Mouse (Mus musculus): ENCODE measurements at regions not wholly inside any gene's neighbourhood (a gene's known extent, or its start where the extent isn't known, plus 50 kb on each side); places are given as distances from the start of the nearest gene placed in this dataset.

- in situ Hi-C loops (cut with MboI, MseI) = no loop called here
Measured at GRCm38 (mm10) chr6:117416461-117416860, 248.1 kb downstream of the Cxcl12 start.

DNA sequence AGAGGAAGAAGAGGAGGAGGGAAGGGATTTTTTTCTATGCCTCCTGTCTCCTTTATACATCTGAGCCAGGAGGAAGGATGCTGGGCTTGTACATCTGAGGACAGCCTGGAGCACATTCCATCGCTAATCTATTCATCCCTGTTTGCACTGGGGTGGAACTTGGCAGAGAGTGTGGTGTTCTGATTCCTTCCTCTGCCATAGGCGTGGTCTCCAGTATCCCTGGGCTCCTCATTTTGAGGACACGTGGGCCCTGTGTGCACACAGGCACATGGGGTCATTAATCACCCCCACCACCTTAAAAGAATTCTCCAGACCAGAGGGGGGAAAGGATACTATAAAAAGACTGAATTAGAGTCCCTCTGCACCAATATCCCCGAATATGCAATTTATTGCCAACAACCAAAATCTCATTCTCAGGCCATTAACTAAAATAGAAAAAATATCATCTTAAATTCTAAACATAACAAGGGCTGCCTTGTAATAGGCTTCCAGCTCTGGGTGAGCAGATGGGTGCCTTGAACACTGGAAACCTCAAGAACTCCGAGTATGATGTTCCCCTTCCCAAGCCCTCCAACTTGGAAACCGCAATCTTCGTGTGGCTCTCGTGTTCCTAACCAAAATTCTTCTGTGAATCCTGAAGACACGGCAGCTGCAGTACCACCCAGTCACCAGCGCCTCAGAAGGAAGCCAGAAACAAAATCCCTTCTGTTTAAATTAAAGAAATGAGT, 254.7 kb downstream of the Cxcl12 start:
- in situ Hi-C loops (cut with MboI, MseI) = no loop called here

DNA sequence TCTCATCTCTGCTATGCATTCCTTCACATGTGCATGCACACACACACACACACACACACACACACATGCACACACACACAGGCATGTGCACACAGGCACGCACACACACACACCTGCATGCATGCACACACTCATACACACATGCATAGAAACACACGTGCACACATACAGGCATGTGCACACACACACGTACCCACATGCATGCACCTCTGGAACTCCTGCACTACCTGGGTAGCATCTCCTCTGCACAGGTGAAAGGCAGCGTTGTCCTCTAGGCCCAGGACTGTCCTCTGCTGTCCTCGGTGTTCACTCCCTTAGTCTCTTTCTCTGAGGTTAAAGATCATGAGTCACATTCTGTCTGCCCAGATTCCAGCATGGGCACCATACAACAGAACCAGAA, 258.0 kb downstream of the Cxcl12 start:
- in situ Hi-C loops (cut with MboI, MseI) = no loop called here

GRCm38 (mm10) chr6:117427351-117428142, 259.2 kb downstream of the Cxcl12 start:
- in situ Hi-C loops (cut with MboI, MseI) = no loop called here

DNA sequence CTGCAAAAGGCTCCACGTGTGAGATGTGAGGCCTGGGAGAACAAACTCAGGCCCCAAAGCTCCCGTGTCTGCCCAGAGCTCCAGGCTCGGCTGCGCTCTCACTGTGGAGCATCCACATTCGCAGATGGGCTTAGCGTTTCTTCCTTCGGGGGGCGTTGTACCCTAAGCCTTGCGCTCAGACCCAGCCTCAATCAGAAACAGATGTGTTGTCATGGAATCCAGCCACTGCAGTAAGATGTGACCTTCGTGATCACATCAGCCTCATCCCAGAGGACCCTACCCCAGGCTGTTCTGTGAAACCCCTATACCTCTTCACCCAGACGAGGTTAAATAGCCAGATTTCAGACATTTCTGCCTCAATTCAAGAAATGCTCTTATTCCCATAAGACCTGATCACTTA, 260.1 kb downstream of the Cxcl12 start:
- in situ Hi-C loops (cut with MboI, MseI) = no loop called here

- in situ Hi-C loops (cut with MboI, MseI) = no loop called here
Measured at GRCm38 (mm10) chr6:117430876-117431781, 262.8 kb downstream of the Cxcl12 start.

- in situ Hi-C loops (cut with MboI, MseI) = no loop called here
Measured at GRCm38 (mm10) chr6:117436851-117437250, 268.5 kb downstream of the Cxcl12 start.

DNA sequence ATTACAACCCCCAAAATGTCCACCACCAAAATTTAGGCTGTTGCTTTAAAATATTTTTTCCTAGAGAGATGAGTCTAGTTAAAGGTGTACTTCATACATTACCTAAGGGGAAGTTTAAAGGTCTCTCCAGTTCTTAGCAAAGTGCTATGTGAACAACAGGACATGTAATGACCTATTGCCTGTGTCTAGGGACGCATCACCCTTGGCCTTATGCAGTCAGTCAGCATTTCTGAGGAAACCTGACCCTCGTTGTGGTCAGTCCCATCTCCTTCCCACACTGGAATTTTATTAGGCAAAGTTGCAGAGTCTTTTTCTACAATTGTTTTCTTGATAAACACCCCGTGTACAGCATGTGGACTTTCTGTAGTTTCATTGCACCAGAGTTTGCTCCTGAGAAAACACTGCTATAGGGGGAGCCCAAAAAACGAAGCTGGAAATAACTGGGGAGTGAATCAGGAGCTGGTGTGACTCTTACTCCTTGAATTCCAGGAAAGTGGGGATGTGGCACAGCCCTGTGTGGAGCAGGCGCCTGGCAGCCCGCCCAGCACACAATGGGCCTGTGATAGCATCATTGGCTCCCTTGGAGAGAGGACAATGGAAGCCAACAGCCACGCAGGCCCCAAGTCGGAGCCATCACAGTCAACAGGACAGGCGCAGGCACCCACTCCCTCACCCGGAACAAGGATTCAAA, 269.2 kb downstream of the Cxcl12 start:
- in situ Hi-C loops (cut with MboI, MseI) = no loop called here

DNA sequence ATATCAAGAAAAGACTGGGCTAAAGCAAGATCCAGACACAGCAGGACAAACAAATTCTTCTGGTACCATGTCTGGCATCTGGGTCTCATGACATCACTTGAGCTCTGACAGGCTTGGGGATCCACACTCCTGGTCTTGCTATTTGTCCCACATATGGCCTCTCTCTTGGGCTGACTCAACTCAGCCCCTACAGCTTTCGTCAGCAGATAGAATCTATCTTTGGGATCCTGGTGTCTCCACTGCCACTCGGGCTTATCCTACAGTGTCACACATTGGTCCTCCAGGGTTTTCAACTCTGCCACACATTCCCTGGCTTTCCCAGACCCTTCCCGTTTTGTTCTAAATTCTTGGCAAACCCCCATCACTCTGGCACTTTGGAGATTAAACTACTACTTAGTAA, 280.3 kb downstream of the Cxcl12 start:
- in situ Hi-C loops (cut with MboI, MseI) = no loop called here

DNA sequence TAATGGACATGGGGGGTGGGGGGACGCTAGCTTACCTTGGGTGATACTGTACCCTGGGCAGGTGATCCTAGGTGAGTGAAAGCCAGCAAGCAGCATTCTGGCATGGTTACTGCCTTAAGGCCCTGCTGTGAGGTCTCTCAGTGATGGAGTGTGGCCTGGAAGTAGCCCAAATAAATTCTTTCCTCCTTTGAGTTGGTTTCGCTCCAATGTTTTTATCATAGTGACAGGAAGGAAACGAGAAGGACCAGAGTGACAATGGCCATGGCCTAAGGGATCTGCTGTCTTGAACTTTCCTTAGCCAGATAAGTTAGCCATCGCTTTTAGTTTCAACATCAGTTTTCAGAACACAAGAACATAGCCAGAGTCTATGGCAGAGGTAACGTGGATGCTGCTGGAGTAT, 282.7 kb downstream of the Cxcl12 start:
- in situ Hi-C loops (cut with MboI, MseI) = no loop called here

- in situ Hi-C loops (cut with MboI, MseI) = no loop called here
Measured at GRCm38 (mm10) chr6:117460193-117460592, 291.9 kb downstream of the Cxcl12 start.

GRCm38 (mm10) chr6:117465165-117465564, 296.8 kb downstream of the Cxcl12 start:
- in situ Hi-C loops (cut with MboI, MseI) = no loop called here

DNA sequence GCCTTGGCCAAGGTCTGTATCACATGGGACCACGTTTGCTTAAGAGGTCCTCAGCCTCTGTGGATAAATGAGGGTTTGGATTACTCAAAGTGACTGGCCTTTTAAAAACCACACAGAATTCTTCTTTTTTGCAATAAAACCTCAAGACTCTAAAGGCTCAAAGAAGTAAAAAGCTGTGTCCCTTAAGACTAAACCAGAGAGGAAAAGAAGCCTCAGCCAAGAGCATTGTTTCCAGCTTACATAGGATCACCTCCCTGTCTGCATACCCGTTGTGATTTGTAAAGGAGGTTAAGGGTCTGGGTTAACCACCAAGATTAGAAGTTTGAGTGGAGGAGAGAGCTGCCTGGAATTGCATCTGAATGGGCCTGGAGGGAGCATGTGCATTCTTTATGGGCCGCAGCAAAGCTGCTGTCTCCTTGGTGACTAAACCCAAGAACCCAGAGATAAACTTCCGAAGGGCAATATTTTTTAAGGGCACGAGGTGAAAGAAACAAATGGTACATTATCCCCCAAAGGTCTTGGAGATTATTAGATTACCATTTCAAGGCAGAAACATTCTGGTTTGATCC, 297.4 kb downstream of the Cxcl12 start:
- in situ Hi-C loops (cut with MboI, MseI) = no loop called here

GRCm38 (mm10) chr6:117479376-117479775, 311.0 kb downstream of the Cxcl12 start:
- in situ Hi-C loops (cut with MboI, MseI) = no loop called here

DNA sequence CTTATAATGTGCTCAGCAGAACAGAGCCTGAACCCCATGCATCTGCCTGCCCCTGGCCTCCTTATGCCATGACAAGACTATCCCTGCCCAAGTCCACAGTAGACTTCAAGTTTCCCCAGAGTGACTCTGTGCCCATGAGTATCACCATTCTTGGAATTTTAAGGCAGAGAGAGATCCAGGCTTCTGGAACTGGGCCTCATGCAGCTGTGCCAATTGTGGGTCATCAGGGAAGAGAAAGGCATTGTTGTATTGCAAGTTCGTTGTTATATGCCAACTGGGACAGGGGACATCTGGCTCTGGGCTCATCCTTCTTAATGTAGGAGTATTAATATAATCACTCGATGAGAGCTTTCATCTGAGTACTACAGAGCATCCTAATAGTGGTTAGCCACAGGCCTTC, 312.1 kb downstream of the Cxcl12 start:
- in situ Hi-C loops (cut with MboI, MseI) = loop anchor here (10.0 kb wide), 1 partner anchor 284 kb away; no protein-coding TSS in a partner anchor

- in situ Hi-C loops (cut with MboI, MseI) = loop anchor here (10.0 kb wide), 1 partner anchor 276 kb away; no protein-coding TSS in a partner anchor
Measured at GRCm38 (mm10) chr6:117489161-117489560, 320.8 kb downstream of the Cxcl12 start.

DNA sequence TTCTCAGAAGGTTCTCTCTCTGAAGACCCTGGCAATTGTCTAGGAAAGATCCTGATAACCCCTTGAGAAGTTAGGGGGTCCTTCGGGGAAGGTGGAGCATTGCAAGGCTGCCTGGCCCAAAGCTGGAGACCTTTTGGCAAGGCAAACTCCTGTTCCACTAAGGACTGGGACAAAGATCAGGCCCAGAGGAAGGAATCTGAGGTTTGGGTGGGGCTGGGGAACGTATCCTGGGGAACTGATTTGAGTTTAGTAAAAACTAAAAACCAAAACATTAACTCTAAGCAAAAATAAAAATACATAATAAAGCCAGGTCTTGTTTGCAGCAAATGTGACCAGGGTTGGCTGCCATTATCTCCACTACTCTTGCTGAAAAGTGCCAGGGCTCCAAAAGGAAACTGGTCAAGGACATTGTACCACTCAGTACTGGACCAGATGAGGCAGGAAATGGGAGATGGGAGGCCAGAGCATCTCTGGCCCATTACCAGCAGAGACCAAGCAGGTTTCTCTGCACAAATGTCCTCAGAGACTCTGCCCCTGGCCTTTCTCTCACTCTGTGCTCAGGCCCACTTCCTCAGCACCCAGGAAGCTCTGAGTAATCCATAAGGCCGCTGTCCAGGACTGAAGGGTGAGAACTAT, 321.5 kb downstream of the Cxcl12 start:
- in situ Hi-C loops (cut with MboI, MseI) = loop anchor here (10.0 kb wide), 1 partner anchor 275 kb away; no protein-coding TSS in a partner anchor

DNA sequence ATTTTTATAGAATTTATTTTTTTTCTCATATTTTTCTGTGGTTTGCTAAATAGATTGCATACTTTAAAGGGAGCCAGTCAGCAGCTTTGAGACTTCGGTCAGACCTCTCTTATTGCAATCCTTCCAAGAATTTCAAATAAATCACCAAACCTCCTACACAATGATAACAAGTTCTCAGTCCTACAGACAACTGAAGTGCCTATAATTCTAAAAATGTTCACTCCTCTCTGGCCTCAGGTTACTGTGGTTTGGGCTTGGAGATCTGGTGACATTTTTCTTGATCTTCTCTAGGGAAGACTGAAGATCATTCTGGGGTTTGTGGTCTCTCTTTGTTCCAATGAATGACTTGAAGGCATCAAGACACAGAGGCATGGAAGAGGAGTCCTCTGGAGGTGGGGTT, 326.6 kb downstream of the Cxcl12 start:
- in situ Hi-C loops (cut with MboI, MseI) = no loop called here

- in situ Hi-C loops (cut with MboI, MseI) = no loop called here
Measured at GRCm38 (mm10) chr6:117497337-117497736, 329.0 kb downstream of the Cxcl12 start.

- in situ Hi-C loops (cut with MboI, MseI) = no loop called here
Measured at GRCm38 (mm10) chr6:117497904-117498303, 329.6 kb downstream of the Cxcl12 start.
